Mouse (Mus musculus) MEL (cell line): ENCODE measurements around the gene Adamts16. TPM values are rescaled to one million over a fixed set of nuclear protein-coding genes. Genes with fewer than 3 reads are reported as not detected.

Experiments used
- DNase-seq: peaks from one replicate; pipeline ENCODE4 v3.0.0; 2011; ENCODE audit warnings: low read depth, low spot score
- H3K27ac ChIP-seq: 2 replicates; pipeline ENCODE4 v1.5.1; 2012; ENCODE audit warnings: low read depth, mild to moderate bottlenecking, control low read depth, low read length, moderate library complexity; ENCODE audit not compliant: control insufficient read depth
- H3K27me3 ChIP-seq, 2 experiments: fragments of 150-350 bp in 1 of 2; sonication (generic) in 1 of 2; 2 replicates each; pipeline ENCODE4 v1.6.1; 2012; ENCODE audit warnings: low read length in 2 of 2, mild to moderate bottlenecking in 2 of 2, improper control_type of control experiment in 1 of 2, moderate library complexity in 1 of 2; ENCODE audit not compliant: insufficient read depth in 2 of 2, control insufficient read depth in 1 of 2
- H3K36me3 ChIP-seq, 2 experiments: 2 replicates each; pipeline ENCODE4 v1.6.1; 2012 to 2014; ENCODE audit warnings: low read length in 2 of 2, improper control_type of control experiment in 1 of 2, inconsistent platforms in 1 of 2, mild to moderate bottlenecking in 1 of 2; ENCODE audit not compliant: insufficient read depth in 2 of 2, control insufficient read depth in 1 of 2
- H3K4me1 ChIP-seq, 2 experiments: fragments of 150-350 bp in 1 of 2; sonication (generic) in 1 of 2; 2 replicates each; pipeline ENCODE4 v1.6.1; 2012; ENCODE audit warnings: low read length in 2 of 2, improper control_type of control experiment in 1 of 2, mild to moderate bottlenecking in 1 of 2; ENCODE audit not compliant: insufficient read depth in 2 of 2, control insufficient read depth in 1 of 2
- H3K4me3 ChIP-seq, 2 experiments: fragments of 150-350 bp in 1 of 2; sonication (generic) in 1 of 2; 2 replicates each; pipeline ENCODE4 v1.5.1; 2012; ENCODE audit warnings: low read depth in 2 of 2, low read length in 2 of 2, mild to moderate bottlenecking in 2 of 2, moderate library complexity in 2 of 2, control low read depth in 1 of 2, improper control_type of control experiment in 1 of 2; ENCODE audit not compliant: control insufficient read depth in 1 of 2, insufficient read depth in 1 of 2
- H3K79me2 ChIP-seq: 2 replicates; pipeline ENCODE4 v1.6.1; 2012; ENCODE audit warnings: mild to moderate bottlenecking, low read length, moderate library complexity; ENCODE audit not compliant: control insufficient read depth, poor library complexity, insufficient read depth
- H3K9ac ChIP-seq: 2 replicates; pipeline ENCODE4 v1.6.1; 2012; ENCODE audit warnings: low read depth, mild to moderate bottlenecking, control low read depth, low read length, moderate library complexity; ENCODE audit not compliant: control insufficient read depth, poor library complexity, severe bottlenecking
- H3K9me3 ChIP-seq: fragments of 150-350 bp; sonication (generic); replicated peaks from 2 replicates; pipeline ENCODE4 v1.6.1; 2012; ENCODE audit warnings: mild to moderate bottlenecking, low read length, improper control_type of control experiment, moderate library complexity; ENCODE audit not compliant: insufficient read depth
- CHD1 ChIP-seq: IDR thresholded peaks from 2 replicates; pipeline ENCODE4 v1.6.1; 2012; ENCODE audit warnings: low read depth, mild to moderate bottlenecking, inconsistent platforms, low read length, improper control_type of control experiment
- CHD2 ChIP-seq: IDR thresholded peaks from 2 replicates; pipeline ENCODE4 v1.6.1; 2011; ENCODE audit warnings: low read length, improper control_type of control experiment
- EP300 ChIP-seq, 2 experiments: IDR thresholded peaks; 2 replicates each; pipeline ENCODE4 v1.6.1; 2011; ENCODE audit warnings: improper control_type of control experiment in 2 of 2, low read length in 2 of 2, low read depth in 1 of 2, mild to moderate bottlenecking in 1 of 2
- HCFC1 ChIP-seq: IDR thresholded peaks from 2 replicates; pipeline ENCODE4 v1.6.1; 2012; ENCODE audit warnings: low read depth, mild to moderate bottlenecking, inconsistent platforms, low read length, improper control_type of control experiment, moderate library complexity
- JUND ChIP-seq: IDR thresholded peaks from 2 replicates; pipeline ENCODE4 v1.6.1; 2011; ENCODE audit warnings: low read depth, mild to moderate bottlenecking, improper control_type of control experiment, low read length
- KAT2A ChIP-seq: conservative IDR thresholded peaks from 2 replicates; pipeline ENCODE4 v1.6.1; 2012; ENCODE audit warnings: low read depth, low read length, improper control_type of control experiment, inconsistent platforms
- POLR2A ChIP-seq, 2 experiments: IDR thresholded peaks; 2 replicates each; pipeline ENCODE4 v1.6.1; 2011 to 2012; ENCODE audit warnings: low read length in 2 of 2, mild to moderate bottlenecking in 2 of 2, control low read depth in 1 of 2, improper control_type of control experiment in 1 of 2, low read depth in 1 of 2, moderate library complexity in 1 of 2; ENCODE audit not compliant: control insufficient read depth in 1 of 2, insufficient read depth in 1 of 2, poor library complexity in 1 of 2
- POLR2AphosphoS5 ChIP-seq: IDR thresholded peaks from 2 replicates; pipeline ENCODE4 v1.6.1; 2012; ENCODE audit warnings: low read depth, borderline replicate concordance, mild to moderate bottlenecking, inconsistent platforms, low read length, moderate library complexity, mixed read lengths
- SIN3A ChIP-seq: IDR thresholded peaks from 2 replicates; pipeline ENCODE4 v1.6.1; 2012; ENCODE audit warnings: low read length, improper control_type of control experiment, inconsistent platforms
- UBTF ChIP-seq: IDR thresholded peaks from 2 replicates; pipeline ENCODE4 v1.6.1; 2012; ENCODE audit warnings: low read depth, mild to moderate bottlenecking, inconsistent platforms, low read length, improper control_type of control experiment, moderate library complexity, borderline replicate concordance; ENCODE audit not compliant: insufficient read depth
- ZC3H11A ChIP-seq: IDR thresholded peaks from 2 replicates; pipeline ENCODE4 v1.6.1; 2012; ENCODE audit warnings: low read depth, mild to moderate bottlenecking, inconsistent platforms, low read length, improper control_type of control experiment
- ZKSCAN1 ChIP-seq: IDR thresholded peaks from 2 replicates; pipeline ENCODE4 v1.6.1; 2012; ENCODE audit warnings: low read depth, mild to moderate bottlenecking, inconsistent platforms, low read length, improper control_type of control experiment, moderate library complexity
- ZNF384 ChIP-seq: IDR thresholded peaks from 2 replicates; pipeline ENCODE4 v1.6.1; 2012; ENCODE audit warnings: low read depth, mild to moderate bottlenecking, inconsistent platforms, low read length, improper control_type of control experiment
- polyA plus RNA-seq, 2 experiments: library from polyadenylated mRNA; stranded (reverse) in 1 of 2; unstranded in 1 of 2; fragments of >175 nt in 1 of 2; fragments of >200 nt in 1 of 2; gene quantifications; 2 replicates each; pipeline versions ENCODE4 v1.2.1 to v1.2.4; 2012; ENCODE audit warnings: low replicate concordance in 2 of 2, low read depth in 1 of 2; ENCODE audit not compliant: insufficient read length in 2 of 2, insufficient read depth in 1 of 2, missing spikeins in 1 of 2
- total RNA-seq: library from RNA; depleted of rRNA; stranded (reverse); fragments of 300-350 nt; gene quantifications from 2 replicates; pipeline ENCODE4 v1.2.3, GENCODE M21; 2012; rRNA removed

Gene Adamts16
- total RNA-seq (not detected in 2 replicates), polyA plus RNA-seq (not detected)

DNA sequence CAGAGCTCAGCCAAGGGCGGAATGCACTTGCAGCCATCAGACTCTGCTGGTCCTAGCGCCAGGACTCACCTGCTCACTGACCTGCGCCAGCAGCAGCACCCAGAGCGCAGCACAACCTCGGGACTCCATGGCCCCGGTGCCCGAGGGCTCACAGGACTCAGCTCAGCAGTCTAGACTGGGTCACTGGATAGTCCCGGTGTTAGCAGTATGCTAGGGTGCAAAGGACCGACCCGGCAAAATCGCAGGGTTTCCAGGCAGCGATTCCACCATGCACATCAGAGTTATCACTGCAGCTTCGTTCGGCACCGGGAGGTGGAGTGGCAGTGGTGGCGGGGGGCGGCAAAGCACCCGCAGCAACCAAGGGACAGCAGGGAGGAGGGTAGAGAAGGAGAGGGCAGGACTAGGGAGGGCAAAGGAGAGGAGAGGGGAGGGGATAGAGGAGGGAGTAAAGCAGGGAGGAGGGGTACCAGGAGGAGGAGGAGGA is at the start of gene Adamts16:
TSS of gene Adamts16 (minus strand) at position 391 of the 484 bp plus-strand sequence.
- TF ChIP-seq POLR2A (IDR thresholded peaks at IDR 0.05; ENCODE audit: control insufficient read depth in 1 of 2, insufficient read depth in 1 of 2, low read depth in 1 of 2, low read length in 2 of 2, poor library complexity in 1 of 2) (no peak), UBTF (no peak), EP300 (IDR thresholded peaks at IDR 0.05; ENCODE audit: low read depth in 1 of 2, low read length in 2 of 2) (no peak), KAT2A (no peak), ZKSCAN1 (no peak), ZNF384 (no peak)
- Histone ChIP-seq H3K36me3 (no peaks in the 10 kb centered on the region), H3K27me3 (no peaks in the 10 kb centered on the region), H3K79me2 (no peaks in the 10 kb centered on the region), H3K9me3 (no peaks in the 10 kb centered on the region), H3K4me1 (no peaks in the 10 kb centered on the region), H3K9ac (no peak within 1 kb of the TSS), H3K27ac (no peak within 1 kb of the TSS), H3K4me3 (no peak within 1 kb of the TSS)
- DNase-seq, result no peak

DNA sequence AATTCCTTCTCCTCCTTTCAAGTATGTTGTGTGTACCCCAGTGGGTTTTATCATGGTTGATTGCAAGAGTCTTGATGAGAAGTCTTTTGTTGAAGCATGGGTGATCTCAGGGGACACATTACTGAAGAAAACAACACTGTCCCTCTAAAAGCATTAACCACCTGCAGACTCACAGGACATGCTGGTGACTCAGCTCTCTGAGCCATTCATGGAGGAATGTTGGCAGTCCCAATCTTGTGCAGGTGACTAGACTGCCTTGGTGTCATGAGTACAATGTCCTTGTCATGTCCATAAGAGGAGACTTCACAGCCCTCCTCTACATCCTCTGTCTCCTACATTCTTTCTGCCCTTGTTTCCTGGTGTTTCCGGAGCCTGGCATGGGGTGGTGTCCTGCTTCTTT is 45.5 kb upstream of the Adamts16 start:
- TF ChIP-seq SIN3A (no peak), ZC3H11A (no peak), ZKSCAN1 (no peak)
- DNase-seq, result no peak
- no peaks in the 10 kb centered on the region for H3K4me1 ChIP-seq
- no peaks in the 10 kb centered on the region for H3K9me3 ChIP-seq
- no peak overlapping the region for H3K4me3 ChIP-seq
- no peak overlapping the region for H3K27ac ChIP-seq
- H3K36me3 ChIP-seq, result no peaks in the 10 kb centered on the region
- no peaks in the 10 kb centered on the region for H3K27me3 ChIP-seq
- no peak overlapping the region for H3K9ac ChIP-seq
- H3K79me2 ChIP-seq, result no peaks in the 10 kb centered on the region

DNA sequence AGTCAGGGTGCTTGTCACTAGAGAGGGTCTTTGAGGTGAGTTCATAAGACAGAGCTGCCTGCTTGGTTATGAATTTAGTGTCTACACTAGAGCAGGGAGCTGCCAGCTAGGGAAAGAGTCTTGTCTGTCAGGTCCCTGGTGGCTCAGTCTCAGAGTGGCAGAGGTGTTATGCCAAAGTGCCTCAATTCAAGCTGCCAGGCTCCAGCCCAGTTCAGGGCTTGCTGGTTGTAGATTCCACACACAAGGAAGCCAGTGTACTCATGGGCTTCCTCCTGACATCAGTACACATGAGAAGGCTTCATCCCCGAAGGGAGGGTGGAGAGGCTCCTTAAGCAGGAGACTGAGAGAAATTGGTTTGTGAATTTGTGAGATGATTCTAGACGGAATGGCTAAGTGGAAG is 43.4 kb upstream of the Adamts16 start:
- Histone ChIP-seq H3K4me1 (no peaks in the 10 kb centered on the region), H3K27ac (no peak overlapping the region), H3K36me3 (no peaks in the 10 kb centered on the region), H3K79me2 (no peaks in the 10 kb centered on the region), H3K27me3 (no peaks in the 10 kb centered on the region), H3K4me3 (no peak overlapping the region), H3K9ac (no peak overlapping the region), H3K9me3 (no peaks in the 10 kb centered on the region)
- DNase-seq, result no peak
- TF ChIP-seq JUND (no peak), HCFC1 (no peak), CHD1 (no peak), CHD2 (no peak), POLR2AphosphoS5 (no peak)
